Mouse (Mus musculus) c-Kit-positive CD71-negative TER-119-negative erythroid progenitor cells, embryonic 14.5 days (primary cell): ENCODE results near the gene Cask.

Experiments
- DNase-seq: peaks from one replicate; pipeline ENCODE4 v3.0.0-alpha.2; 2013; ENCODE audit warnings: low read depth

The Cask gene

GRCm38 (mm10) chrX:13631599-13632283 lies 219.4 kb downstream of the Cask start, which contains the start of gene Gpr34:
Gene Gpr34, plus strand, starts transcription at chrX:13632089.
- DNase-seq = no peak

DNA sequence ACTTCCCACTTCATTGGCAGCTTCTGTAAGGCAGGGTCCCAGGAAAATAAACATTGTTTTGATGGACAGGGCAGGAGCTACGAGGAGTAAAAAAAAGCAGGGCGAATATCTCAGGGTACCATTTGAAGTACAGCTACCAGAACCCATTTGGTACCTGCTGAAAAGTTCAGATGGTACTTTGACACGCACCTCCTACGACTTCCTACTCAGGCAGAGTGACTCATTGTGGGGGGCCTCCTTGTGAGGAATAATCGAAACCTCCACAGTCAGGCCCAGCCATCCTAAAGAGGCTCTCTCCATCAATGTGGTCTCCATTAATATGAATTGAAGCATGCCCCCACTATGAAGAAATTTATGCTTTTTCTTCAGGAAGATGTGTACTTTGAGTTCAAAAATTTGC lies 228.5 kb downstream of the Cask start:
- no peak for DNase-seq

- no peak for DNase-seq
Measured at GRCm38 (mm10) chrX:13621473-13621872, 229.7 kb downstream of the Cask start.

- no peak for DNase-seq
Measured at GRCm38 (mm10) chrX:13618476-13618875, 232.7 kb downstream of the Cask start.

DNA sequence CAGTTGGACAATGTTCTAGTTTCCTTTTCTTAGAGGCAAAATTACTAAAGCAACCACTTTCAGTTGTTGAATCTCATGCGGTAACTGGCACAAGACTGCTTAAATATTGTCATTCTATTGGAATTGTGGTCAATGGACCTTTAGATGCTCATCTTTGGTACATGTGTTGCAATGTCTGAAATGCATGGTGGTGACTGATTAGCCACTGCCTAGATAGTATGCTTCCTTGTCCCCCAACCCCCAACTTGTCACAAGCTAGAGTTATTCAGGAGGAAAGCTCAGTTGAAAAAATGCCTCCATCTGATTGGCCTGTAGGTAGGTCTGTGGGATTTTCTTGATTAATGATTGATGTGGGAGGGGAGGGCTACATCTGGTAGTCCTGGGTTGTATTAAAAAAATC lies 233.9 kb downstream of the Cask start:
- no peak for DNase-seq

DNA sequence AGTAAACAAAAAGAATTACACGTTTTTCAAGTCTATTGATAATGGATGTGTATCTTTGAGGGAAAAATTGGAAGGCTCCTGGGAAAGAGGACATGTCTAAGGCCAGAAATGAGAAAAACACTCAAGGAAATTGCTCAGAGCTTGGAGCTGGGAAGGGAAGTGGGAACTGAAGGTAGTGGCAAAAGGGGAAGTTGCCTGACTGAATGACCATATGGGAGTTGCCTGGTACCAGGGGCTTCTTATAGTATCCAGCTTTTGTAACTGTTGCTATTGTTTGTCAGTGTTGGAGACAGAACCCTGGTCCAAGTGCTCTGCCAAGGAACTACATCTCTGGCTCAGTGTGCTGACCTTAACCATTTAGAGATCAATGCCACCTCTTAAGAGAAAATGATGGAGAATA lies 234.4 kb downstream of the Cask start:
- no peak for DNase-seq

GRCm38 (mm10) chrX:13612115-13612514 lies 239.1 kb downstream of the Cask start:
- DNase-seq = no peak

DNA sequence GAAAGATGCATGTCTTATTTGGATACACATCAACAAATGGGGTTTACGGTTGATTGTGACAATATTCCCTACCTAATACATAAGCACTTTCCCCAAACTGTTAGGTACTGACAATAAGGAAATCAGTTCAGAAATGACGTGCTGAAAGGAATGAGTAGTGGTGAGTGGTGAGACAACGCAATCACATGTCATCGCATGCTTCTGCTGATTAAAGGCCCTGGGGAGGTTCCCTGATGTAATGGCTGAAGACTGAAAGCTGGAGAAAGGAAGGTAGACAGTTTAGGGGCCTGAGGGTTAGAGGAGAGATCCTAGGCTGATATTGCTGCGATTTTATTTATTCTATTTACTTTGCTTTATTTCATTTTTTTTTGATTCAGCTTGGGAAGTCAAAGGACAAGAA lies 240.1 kb downstream of the Cask start:
- no peak for DNase-seq

GRCm38 (mm10) chrX:13607752-13608151 lies 243.4 kb downstream of the Cask start:
- DNase-seq = no peak

GRCm38 (mm10) chrX:13606741-13607140 lies 244.4 kb downstream of the Cask start:
- DNase-seq = no peak

DNA sequence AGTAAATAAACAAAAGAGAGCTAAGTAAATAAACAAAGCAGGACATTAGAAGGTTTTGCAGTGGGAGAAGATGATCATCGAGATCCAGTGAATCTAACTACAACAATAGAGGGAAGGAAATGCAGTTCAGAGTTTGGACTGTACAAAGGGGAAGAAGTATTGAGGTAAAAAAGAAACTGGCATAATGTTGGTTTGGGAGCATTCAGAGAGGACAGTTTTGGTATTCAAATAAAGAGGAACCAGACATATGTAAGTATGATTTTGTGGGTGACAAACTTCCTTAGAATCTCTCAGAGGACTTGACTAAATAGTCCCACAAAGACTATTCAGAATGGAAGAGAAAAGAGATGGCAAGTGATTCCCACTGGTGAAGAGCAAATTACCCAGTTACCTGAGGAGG lies 251.2 kb downstream of the Cask start:
- no peak for DNase-seq

DNA sequence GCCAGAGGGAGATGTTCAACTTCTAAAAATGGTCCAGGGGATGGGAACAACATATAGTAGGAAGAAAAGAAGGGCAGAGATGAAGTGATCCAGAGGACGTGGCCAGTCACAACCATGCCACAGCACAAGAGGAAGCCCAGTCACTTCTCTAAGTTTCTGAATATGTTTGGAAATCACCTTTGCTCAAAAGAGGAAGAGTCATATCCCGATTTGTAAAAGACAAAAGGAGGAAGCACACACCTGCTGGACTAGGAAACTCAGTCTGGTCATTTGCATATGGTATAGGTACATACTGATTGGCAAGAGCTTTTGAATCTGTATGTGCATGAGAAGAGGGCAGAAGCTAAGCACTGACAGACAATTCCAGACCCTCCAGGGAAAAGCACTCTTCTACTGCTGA lies 251.8 kb downstream of the Cask start:
- no peak for DNase-seq

- DNase-seq = no peak
Measured at GRCm38 (mm10) chrX:13577647-13578046, 273.5 kb downstream of the Cask start.

DNA sequence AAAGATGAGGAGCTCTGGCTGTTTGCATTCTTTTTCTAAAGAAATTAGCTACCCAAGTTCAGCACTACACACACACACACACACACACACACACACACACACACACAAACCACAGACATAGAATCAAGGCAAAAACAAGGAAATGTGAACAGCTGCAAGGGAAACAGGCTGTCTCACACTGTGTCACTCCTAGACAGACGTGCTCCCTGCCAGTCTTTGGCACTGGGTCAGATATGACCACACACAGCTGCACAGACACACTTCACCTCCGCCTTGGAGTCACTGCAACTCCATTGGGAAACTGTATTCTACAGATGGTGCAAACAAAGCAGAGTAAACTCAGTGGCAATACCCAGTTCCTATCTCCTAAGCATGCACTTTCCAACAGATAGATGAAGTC lies 274.6 kb downstream of the Cask start:
- peak; percentile 16 for DNase-seq

DNA sequence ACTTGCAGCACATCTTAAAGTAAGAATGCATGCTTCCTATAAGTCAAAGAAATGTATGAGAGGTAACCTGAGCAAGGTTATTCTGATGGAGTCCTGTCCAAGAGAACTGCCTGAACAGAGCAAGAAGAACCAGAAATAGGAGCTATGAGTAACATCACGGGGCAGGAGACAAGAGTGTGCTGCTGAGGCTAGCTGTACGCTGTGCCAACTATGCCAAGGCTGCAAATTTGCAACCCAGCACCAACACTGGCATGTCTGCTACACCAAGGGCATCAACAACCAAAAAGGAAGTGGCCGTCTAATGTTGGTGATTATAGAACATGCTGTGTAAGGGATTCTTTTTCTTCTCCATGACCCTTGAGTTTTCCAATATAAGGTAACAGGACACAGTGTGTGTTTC lies 276.3 kb downstream of the Cask start:
- DNase-seq = no peak

DNA sequence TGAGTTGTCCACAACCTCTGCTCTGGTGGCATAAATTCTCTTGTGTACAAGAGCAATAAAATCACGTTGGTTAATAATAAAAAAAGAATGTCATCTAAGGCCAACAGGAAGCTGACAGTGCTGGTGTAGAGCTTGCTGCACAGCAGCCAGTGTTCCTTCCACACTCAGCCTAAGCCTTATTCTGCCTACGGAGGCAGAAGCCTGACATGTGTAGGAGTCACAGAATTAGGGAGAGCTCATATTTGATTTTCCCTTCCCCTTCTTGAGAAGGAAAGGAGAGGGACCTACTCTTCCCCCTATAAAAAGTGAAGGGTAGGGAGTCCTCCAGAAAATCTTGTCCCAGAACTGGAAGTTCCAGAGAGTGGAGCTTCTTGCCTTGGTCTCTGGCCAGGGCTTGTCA lies 276.9 kb downstream of the Cask start:
- DNase-seq = no peak

- no peak for DNase-seq
Measured at GRCm38 (mm10) chrX:13554504-13554903, 296.7 kb downstream of the Cask start.

- DNase-seq = no peak
Measured at GRCm38 (mm10) chrX:13552288-13552687, 298.9 kb downstream of the Cask start.

- no peak for DNase-seq
Measured at GRCm38 (mm10) chrX:13551566-13551965, 299.6 kb downstream of the Cask start.

- DNase-seq = no peak
Measured at GRCm38 (mm10) chrX:13549100-13549499, 302.1 kb downstream of the Cask start.

DNA sequence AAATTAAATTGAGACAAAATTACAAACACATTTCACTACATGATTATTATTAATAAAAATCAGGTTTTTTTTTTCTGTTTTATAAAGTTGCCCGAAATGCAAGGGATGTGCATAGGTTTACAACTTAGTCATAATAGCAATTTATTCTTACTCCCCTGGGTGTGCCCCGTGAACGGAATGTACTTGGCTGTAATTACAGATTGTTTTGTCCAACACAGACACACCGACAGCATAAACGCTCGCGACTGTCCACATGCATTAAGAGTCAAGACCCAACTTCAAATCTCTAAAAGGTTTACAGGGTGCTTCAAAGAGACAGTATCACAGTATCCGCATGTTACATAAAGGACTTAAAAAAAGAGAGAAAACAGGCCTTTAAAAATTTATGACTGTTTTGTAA lies 329.9 kb downstream of the Cask start:
- DNase-seq = no peak

GRCm38 (mm10) chrX:13520566-13520965 lies 330.6 kb downstream of the Cask start:
- DNase-seq = no peak

DNA sequence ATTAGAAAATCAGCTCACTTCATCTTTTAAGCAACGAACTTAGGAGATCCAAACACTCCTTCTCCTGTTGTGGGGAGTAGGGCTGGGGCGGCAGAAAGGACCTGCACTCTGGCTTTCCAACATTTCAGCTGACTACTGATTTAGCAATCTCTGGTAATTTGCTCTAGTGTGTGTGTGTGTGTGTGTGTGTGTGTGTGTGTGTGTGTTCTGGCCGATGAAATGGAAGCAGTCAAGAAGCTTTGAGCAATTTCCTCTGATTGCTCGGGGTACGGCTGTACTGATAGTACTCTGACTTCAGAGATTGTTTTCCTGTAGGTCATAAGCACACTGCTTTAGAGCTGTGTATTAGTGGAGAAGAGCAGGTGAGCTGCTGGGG lies 331.8 kb downstream of the Cask start:
- no peak for DNase-seq

- DNase-seq = no peak
Measured at GRCm38 (mm10) chrX:13518781-13519407, 332.3 kb downstream of the Cask start.
